Mouse (Mus musculus) kidney, postnatal 10 days (tissue): Measurements from ENCODE around the gene Nmt2.

Experiments used
- DNase-seq: peaks from one replicate; pipeline ENCODE4 v3.0.0; 2021; ENCODE audit warnings: mixed read lengths

Nmt2 gene

GRCm38 (mm10) chr2:3331071-3331703, 47.2 kb downstream of the Nmt2 start:
- no peak for DNase-seq

GRCm38 (mm10) chr2:3332056-3332455, 48.0 kb downstream of the Nmt2 start:
- no peak for DNase-seq

- DNase-seq: peak; percentile 98
Measured at GRCm38 (mm10) chr2:3332484-3333242, 48.7 kb downstream of the Nmt2 start, which contains the start of gene Rpp38. TSS of gene Rpp38 (minus strand) at chr2:3332643.

- DNase-seq: no peak
Measured at GRCm38 (mm10) chr2:3333761-3334160, 49.7 kb downstream of the Nmt2 start.

GRCm38 (mm10) chr2:3335611-3336301, 51.7 kb downstream of the Nmt2 start, which contains the start of gene Acbd7:
TSS of gene Acbd7 (plus strand) at chr2:3336168.
- DNase-seq: peak; percentile 76

- DNase-seq: no peak
Measured at GRCm38 (mm10) chr2:3348422-3348821, 64.4 kb downstream of the Nmt2 start.

- peak; percentile 20 for DNase-seq
Measured at GRCm38 (mm10) chr2:3348919-3349318, 64.9 kb downstream of the Nmt2 start.

GRCm38 (mm10) chr2:3353160-3353559, 69.1 kb downstream of the Nmt2 start:
- no peak for DNase-seq

- no peak for DNase-seq
Measured at GRCm38 (mm10) chr2:3355793-3356192, 71.8 kb downstream of the Nmt2 start.

- DNase-seq: no peak
Measured at GRCm38 (mm10) chr2:3356311-3356710, 72.3 kb downstream of the Nmt2 start.

- DNase-seq: no peak
Measured at GRCm38 (mm10) chr2:3357887-3358286, 73.9 kb downstream of the Nmt2 start.

GRCm38 (mm10) chr2:3361067-3361466, 77.1 kb downstream of the Nmt2 start:
- no peak for DNase-seq

GRCm38 (mm10) chr2:3365127-3365526, 81.1 kb downstream of the Nmt2 start:
- no peak for DNase-seq
